Mouse (Mus musculus): Measurements from ENCODE around the gene Ccdc148. TPM values are rescaled to one million over a fixed set of nuclear protein-coding genes. Genes with fewer than 3 reads are reported as not detected.

Ccdc148 gene
- polyA plus RNA-seq, 1 experiment from 2014 or later = 0.70 TPM

GRCm38 (mm10) chr2:59199476-59199976 is 39.0 kb upstream of the Ccdc148 start:
- Histone ChIP-seq H3K27ac (ENCODE audit: low read length) (no peak overlapping the region), H3K4me2 (ENCODE audit: low read depth, low read length) (no peak overlapping the region), H3K4me1 (ENCODE audit: control insufficient read depth, low read depth, low read length) (peaks cover 3% of the 10 kb centered on the region), H3K36me3 (ENCODE audit: control insufficient read depth, insufficient read depth) (no peaks in the 10 kb centered on the region), H3K9ac (ENCODE audit: low read depth, low read length) (no peak overlapping the region), H3K4me3 (ENCODE audit: low read depth, low read length) (no peak overlapping the region), H3K27me3 (ENCODE audit: control insufficient read depth, insufficient read depth, low read depth, low read length) (no peaks in the 10 kb centered on the region), H3K9me3 (replicated peaks; ENCODE audit: control insufficient read depth, low read length) (no peaks in the 10 kb centered on the region)
- WGBS (ENCODE audit: insufficient replicate concordance) = 78% methylated on average over 5 of the region's 5 CpGs
- no peak for ATAC-seq (ENCODE audit: low read depth)

- Histone ChIP-seq H3K4me2 (ENCODE audit: low read depth, low read length) (no peak overlapping the region), H3K9ac (ENCODE audit: low read depth, low read length) (no peak overlapping the region), H3K4me3 (ENCODE audit: low read depth, low read length) (no peak overlapping the region), H3K36me3 (ENCODE audit: control insufficient read depth, insufficient read depth) (no peaks in the 10 kb centered on the region), H3K9me3 (replicated peaks; ENCODE audit: control insufficient read depth, low read length) (no peaks in the 10 kb centered on the region), H3K27ac (ENCODE audit: low read length) (no peak overlapping the region), H3K4me1 (ENCODE audit: control insufficient read depth, low read depth, low read length) (no peaks in the 10 kb centered on the region), H3K27me3 (ENCODE audit: control insufficient read depth, insufficient read depth, low read depth, low read length) (no peaks in the 10 kb centered on the region)
- WGBS (ENCODE audit: insufficient replicate concordance) = 60% methylated on average over 4 of the region's 4 CpGs
- ATAC-seq (ENCODE audit: low read depth) = no peak
These were observed 36.7 kb upstream of the Ccdc148 start for GRCm38 (mm10) chr2:59197156-59197555.

GRCm38 (mm10) chr2:59193117-59193516 is 32.6 kb upstream of the Ccdc148 start:
- H3K9ac ChIP-seq (ENCODE audit: low read depth, low read length) = no peak overlapping the region
- H3K4me2 ChIP-seq (ENCODE audit: low read depth, low read length) = no peak overlapping the region
- no peaks in the 10 kb centered on the region for H3K27me3 ChIP-seq (ENCODE audit: control insufficient read depth, insufficient read depth, low read depth, low read length)
- ATAC-seq (ENCODE audit: low read depth) = no peak
- H3K36me3 ChIP-seq (ENCODE audit: control insufficient read depth, insufficient read depth) = no peaks in the 10 kb centered on the region
- H3K4me1 ChIP-seq (ENCODE audit: control insufficient read depth, low read depth, low read length) = no peaks in the 10 kb centered on the region; the same call in 1 of the 2 replicates
- H3K27ac ChIP-seq (ENCODE audit: low read length) = no peak overlapping the region
- H3K4me3 ChIP-seq (ENCODE audit: low read depth, low read length) = no peak overlapping the region
- WGBS (ENCODE audit: insufficient replicate concordance) = 69% methylated on average over 5 of the region's 5 CpGs
- H3K9me3 ChIP-seq (replicated peaks; ENCODE audit: control insufficient read depth, low read length) = no peaks in the 10 kb centered on the region

- Histone ChIP-seq H3K9me3 (replicated peaks; ENCODE audit: control insufficient read depth, low read length) (no peaks in the 10 kb centered on the region), H3K4me1 (ENCODE audit: control insufficient read depth, low read depth, low read length) (no peaks in the 10 kb centered on the region; the same call in 1 of the 2 replicates), H3K9ac (ENCODE audit: low read depth, low read length) (no peak overlapping the region), H3K36me3 (ENCODE audit: control insufficient read depth, insufficient read depth) (no peaks in the 10 kb centered on the region), H3K4me3 (ENCODE audit: low read depth, low read length) (no peak overlapping the region), H3K27ac (ENCODE audit: low read length) (no peak overlapping the region), H3K4me2 (ENCODE audit: low read depth, low read length) (no peak overlapping the region), H3K27me3 (ENCODE audit: control insufficient read depth, insufficient read depth, low read depth, low read length) (no peaks in the 10 kb centered on the region)
- no peak for ATAC-seq (ENCODE audit: low read depth)
- 80% methylated on average over 8 of the region's 8 CpGs for WGBS (ENCODE audit: insufficient replicate concordance)
These were observed 31.0 kb upstream of the Ccdc148 start for GRCm38 (mm10) chr2:59191466-59191865.

GRCm38 (mm10) chr2:59190186-59190585 is 29.7 kb upstream of the Ccdc148 start:
- WGBS (ENCODE audit: insufficient replicate concordance) = 74% methylated on average over 10 of the region's 10 CpGs
- Histone ChIP-seq H3K9ac (ENCODE audit: low read depth, low read length) (no peak overlapping the region), H3K4me2 (ENCODE audit: low read depth, low read length) (no peak overlapping the region), H3K4me1 (ENCODE audit: control insufficient read depth, low read depth, low read length) (no peaks in the 10 kb centered on the region; the same call in 1 of the 2 replicates), H3K36me3 (ENCODE audit: control insufficient read depth, insufficient read depth) (no peaks in the 10 kb centered on the region), H3K4me3 (ENCODE audit: low read depth, low read length) (no peak overlapping the region), H3K27ac (ENCODE audit: low read length) (no peak overlapping the region), H3K9me3 (replicated peaks; ENCODE audit: control insufficient read depth, low read length) (no peaks in the 10 kb centered on the region), H3K27me3 (ENCODE audit: control insufficient read depth, insufficient read depth, low read depth, low read length) (no peaks in the 10 kb centered on the region)
- ATAC-seq (ENCODE audit: low read depth) = no peak

GRCm38 (mm10) chr2:59189661-59190185 is 29.2 kb upstream of the Ccdc148 start:
- Histone ChIP-seq H3K36me3 (ENCODE audit: control insufficient read depth, insufficient read depth) (no peaks in the 10 kb centered on the region), H3K4me1 (ENCODE audit: control insufficient read depth, low read depth, low read length) (no peaks in the 10 kb centered on the region; the same call in 1 of the 2 replicates), H3K4me3 (ENCODE audit: low read depth, low read length) (no peak overlapping the region), H3K9me3 (replicated peaks; ENCODE audit: control insufficient read depth, low read length) (no peaks in the 10 kb centered on the region), H3K27ac (ENCODE audit: low read length) (no peak overlapping the region), H3K9ac (ENCODE audit: low read depth, low read length) (no peak overlapping the region), H3K4me2 (ENCODE audit: low read depth, low read length) (no peak overlapping the region), H3K27me3 (ENCODE audit: control insufficient read depth, insufficient read depth, low read depth, low read length) (no peaks in the 10 kb centered on the region)
- no peak for ATAC-seq (ENCODE audit: low read depth)
- WGBS (ENCODE audit: insufficient replicate concordance) = 83% methylated on average over 5 of the region's 5 CpGs

- Histone ChIP-seq H3K9ac (ENCODE audit: low read depth, low read length) (no peak overlapping the region), H3K9me3 (replicated peaks; ENCODE audit: control insufficient read depth, low read length) (no peaks in the 10 kb centered on the region), H3K4me2 (ENCODE audit: low read depth, low read length) (no peak overlapping the region), H3K4me3 (ENCODE audit: low read depth, low read length) (no peak overlapping the region), H3K4me1 (ENCODE audit: control insufficient read depth, low read depth, low read length) (no peaks in the 10 kb centered on the region; the same call in 1 of the 2 replicates), H3K27me3 (ENCODE audit: control insufficient read depth, insufficient read depth, low read depth, low read length) (no peaks in the 10 kb centered on the region), H3K36me3 (ENCODE audit: control insufficient read depth, insufficient read depth) (no peaks in the 10 kb centered on the region), H3K27ac (ENCODE audit: low read length) (no peak overlapping the region)
- WGBS (ENCODE audit: insufficient replicate concordance) = 73% methylated on average over 8 of the region's 8 CpGs
- no peak for ATAC-seq (ENCODE audit: low read depth)
These were observed 27.8 kb upstream of the Ccdc148 start for GRCm38 (mm10) chr2:59188306-59188705.

- no peaks in the 10 kb centered on the region for H3K9me3 ChIP-seq (replicated peaks; ENCODE audit: control insufficient read depth, low read length)
- no peak for ATAC-seq (ENCODE audit: low read depth)
- 68% methylated on average over 6 of the region's 6 CpGs for WGBS (ENCODE audit: insufficient replicate concordance)
These were observed 26.5 kb upstream of the Ccdc148 start for GRCm38 (mm10) chr2:59186966-59187365.

GRCm38 (mm10) chr2:59186122-59186521 is 25.6 kb upstream of the Ccdc148 start:
- Histone ChIP-seq H3K9me3 (replicated peaks; ENCODE audit: control insufficient read depth, low read length) (no peaks in the 10 kb centered on the region), H3K36me3 (ENCODE audit: control insufficient read depth, insufficient read depth) (no peaks in the 10 kb centered on the region), H3K27me3 (ENCODE audit: control insufficient read depth, insufficient read depth, low read depth, low read length) (no peaks in the 10 kb centered on the region), H3K4me2 (ENCODE audit: low read depth, low read length) (no peak overlapping the region), H3K27ac (ENCODE audit: low read length) (no peak overlapping the region), H3K9ac (ENCODE audit: low read depth, low read length) (no peak overlapping the region), H3K4me1 (ENCODE audit: control insufficient read depth, low read depth, low read length) (no peaks in the 10 kb centered on the region; the same call in 1 of the 2 replicates), H3K4me3 (ENCODE audit: low read depth, low read length) (no peak overlapping the region)
- 83% methylated on average over 8 of the region's 8 CpGs for WGBS (ENCODE audit: insufficient replicate concordance)
- no peak for ATAC-seq (ENCODE audit: low read depth)

More at GRCm38 (mm10) chr2:59186966-59187365, 26.5 kb upstream of the Ccdc148 start:
- H3K36me3 ChIP-seq (ENCODE audit: control insufficient read depth, insufficient read depth) = no peaks in the 10 kb centered on the region
- H3K4me1 ChIP-seq (ENCODE audit: control insufficient read depth, low read depth, low read length) = no peaks in the 10 kb centered on the region; the same call in 1 of the 2 replicates
- H3K27me3 ChIP-seq (ENCODE audit: control insufficient read depth, insufficient read depth, low read depth, low read length) = no peaks in the 10 kb centered on the region
- H3K9ac ChIP-seq (ENCODE audit: low read depth, low read length) = no peak overlapping the region
- no peak overlapping the region for H3K4me2 ChIP-seq (ENCODE audit: low read depth, low read length)
- no peak overlapping the region for H3K4me3 ChIP-seq (ENCODE audit: low read depth, low read length)
- H3K27ac ChIP-seq (ENCODE audit: low read length) = no peak overlapping the region
